Mouse (Mus musculus) Patski (cell line): ENCODE measurements at regions not wholly inside any gene's neighbourhood (a gene's known extent, or its start where the extent isn't known, plus 50 kb on each side); places are given as distances from the start of the nearest gene placed in this dataset.
A peak's percentile ranks its signal among the peaks of the same experiment; 100 is the strongest.

Experiments used
- ATAC-seq: fragments of 100-300 bp; one replicate; pipeline ENCODE4 v1.8.0; 2021
- CTCF ChIA-PET: fragments of 350-600 bp; sonication (Branson Sonifier 250); formaldehyde crosslinking; loops from one replicate; lab custom pipeline; 2022; ENCODE audit warnings: inconsistent platforms; lab: Charles Lee
- POLR2A ChIA-PET: fragments of 350-600 bp; sonication (Branson Sonifier 250); formaldehyde crosslinking; loops from one replicate; lab custom pipeline; 2022; ENCODE audit warnings: antibody characterized with exemption, inconsistent platforms; lab: Charles Lee
- DNase-seq: peaks from one replicate; pipeline ENCODE4 v3.0.0-alpha.2; 2011; ENCODE audit warnings: low read depth, low spot score
- H3K27me3 ChIP-seq: fragments of 371-371 bp; one replicate; pipeline ENCODE4 v1.5.1; 2021
- CTCF ChIP-seq: fragments of 100-300 bp; IDR thresholded peaks from one replicate; pipeline ENCODE4 v1.5.1; 2021
- in situ Hi-C: fragments of 300-500 bp; cut with MboI; formaldehyde crosslinking; loops from 3 replicates; pipeline ENCODE4 v1.11.1; 2018; ENCODE audit warnings: low pct_unique_long_range_greater_than_20kb, mixed read lengths

DNA sequence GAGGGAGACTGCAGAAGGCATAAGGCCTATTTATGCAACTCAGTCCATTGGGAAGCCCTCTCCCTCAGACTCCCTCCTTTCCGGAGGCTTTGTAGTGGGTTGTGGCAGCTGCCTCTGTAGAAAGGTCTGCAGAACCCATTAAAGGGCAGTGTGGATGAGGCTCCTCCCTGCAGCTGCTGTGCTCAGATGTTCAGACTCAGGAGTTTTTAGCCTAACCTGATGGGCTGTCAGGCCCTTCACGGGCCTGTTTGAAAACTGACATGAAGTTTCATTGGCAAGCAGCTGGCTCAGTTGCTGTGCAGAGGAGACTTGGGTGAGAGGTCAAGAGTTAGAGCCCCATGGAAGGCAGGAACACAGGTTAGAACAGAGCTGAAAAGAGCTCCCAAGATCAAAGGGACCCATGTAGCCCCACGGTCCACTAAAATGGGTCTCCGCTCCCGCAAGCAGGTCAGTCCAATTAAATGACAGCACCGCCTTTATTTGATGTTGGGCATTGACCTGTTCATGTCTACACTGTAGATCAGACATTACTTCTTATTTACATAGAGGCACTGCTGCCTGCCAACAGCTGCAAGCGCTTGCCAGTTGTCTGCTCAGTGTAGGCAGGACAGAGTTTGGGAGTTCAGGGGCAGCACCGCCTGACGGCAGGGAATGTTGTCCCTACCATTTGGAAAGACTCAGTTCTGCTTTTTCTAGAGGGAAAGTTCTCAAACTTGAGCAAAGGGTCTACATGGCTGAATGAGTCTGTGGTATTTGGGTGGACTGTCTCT lies 53.8 kb upstream of the Usp46 start:
- no peak for DNase-seq
- CTCF ChIA-PET, result interaction anchor here (1.0 to 4.2 kb wide), 3 partner anchors 11 to 117 kb away, joined by 3 to 18 read pairs (median 3); no protein-coding TSS in a partner anchor
- in situ Hi-C loops, result no loop called here
- H3K27me3 ChIP-seq, result no peaks in the 10 kb centered on the region
- no peak for TF ChIP-seq CTCF
- no peak for ATAC-seq
- POLR2A ChIA-PET, result no interaction called here

DNA sequence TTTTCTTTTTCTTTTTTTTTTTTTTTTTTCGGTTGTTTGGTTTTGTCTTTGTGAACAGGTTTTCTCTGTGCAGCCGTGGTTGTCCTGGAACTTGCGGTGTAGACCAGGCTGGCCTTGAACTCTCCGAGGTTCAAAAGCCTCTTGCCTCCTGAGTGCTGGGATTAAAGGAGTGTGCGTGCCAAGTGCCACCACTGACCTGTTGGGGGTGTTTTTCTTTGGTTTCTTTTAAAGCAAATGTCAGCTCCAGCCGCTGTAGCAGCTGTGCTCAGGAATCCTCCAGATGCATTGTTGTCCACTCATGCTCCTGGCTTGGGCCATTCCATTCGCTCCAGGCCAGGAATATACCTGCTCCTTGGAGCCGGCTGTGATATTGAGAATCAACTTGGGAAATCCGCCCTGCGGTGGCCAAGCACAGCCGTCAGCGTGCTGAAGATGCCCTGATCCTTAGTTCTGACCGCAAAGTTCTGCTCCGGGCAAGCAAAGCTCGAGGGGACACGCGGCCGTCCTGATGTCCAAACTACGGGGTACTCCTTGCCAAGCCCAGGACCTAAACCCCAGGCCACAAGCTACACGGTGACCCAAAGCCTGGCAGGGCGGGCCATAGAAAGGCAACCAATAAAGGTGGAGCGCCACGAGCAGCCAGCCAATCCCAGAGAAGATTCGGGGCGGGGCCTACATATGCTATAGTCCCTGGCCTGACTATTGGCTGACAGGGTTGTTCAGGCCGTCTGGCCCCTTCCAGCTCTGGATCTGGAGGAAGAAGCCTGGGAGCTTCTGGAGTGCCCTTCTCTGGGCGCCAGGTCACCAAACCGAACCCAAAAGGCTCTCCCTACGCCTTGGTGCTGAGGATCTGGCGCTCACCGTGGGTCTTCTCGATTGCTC lies 58.0 kb upstream of the Usp46 start:
- TF ChIP-seq CTCF, result no peak

DNA sequence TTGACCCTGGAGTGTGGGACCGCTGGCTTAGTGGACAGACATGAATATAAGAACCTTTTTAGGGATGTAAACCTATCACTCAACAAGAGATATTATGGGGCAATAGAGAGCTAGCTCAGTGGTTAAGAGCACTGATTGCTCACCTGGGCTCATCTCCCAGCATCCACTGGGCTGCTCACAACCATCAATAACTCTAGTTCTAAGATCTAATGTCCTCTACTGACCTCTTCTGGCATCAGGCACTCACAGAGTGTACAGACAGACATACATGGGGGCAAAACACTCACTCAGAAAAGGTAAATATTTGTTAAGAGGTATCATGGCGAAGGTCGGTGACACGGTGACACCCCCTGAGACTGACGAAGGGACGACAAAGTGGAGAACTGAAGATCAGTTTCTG lies 59.3 kb upstream of the Usp46 start:
- TF ChIP-seq CTCF, result no peak
- CTCF ChIA-PET, result no interaction called here
- DNase-seq (no peak), ATAC-seq (no peak)
- POLR2A ChIA-PET, result no interaction called here
- H3K27me3 ChIP-seq, result no peaks in the 10 kb centered on the region
- in situ Hi-C loops, result no loop called here

More for the DNA sequence above, 58.0 kb upstream of the Usp46 start:
- no peak for DNase-seq
- POLR2A ChIA-PET, result interaction anchor here (0.6 to 0.7 kb wide), 2 partner anchors 32 to 126 kb away, joined by 3 to 4 read pairs; no protein-coding TSS in a partner anchor
- in situ Hi-C loops, result no loop called here
- CTCF ChIA-PET, result interaction anchor here (1.4 kb wide), 1 partner anchor 21 kb away, joined by 3 read pairs; no protein-coding TSS in a partner anchor
- no peaks in the 10 kb centered on the region for H3K27me3 ChIP-seq
- ATAC-seq, result no peak

DNA sequence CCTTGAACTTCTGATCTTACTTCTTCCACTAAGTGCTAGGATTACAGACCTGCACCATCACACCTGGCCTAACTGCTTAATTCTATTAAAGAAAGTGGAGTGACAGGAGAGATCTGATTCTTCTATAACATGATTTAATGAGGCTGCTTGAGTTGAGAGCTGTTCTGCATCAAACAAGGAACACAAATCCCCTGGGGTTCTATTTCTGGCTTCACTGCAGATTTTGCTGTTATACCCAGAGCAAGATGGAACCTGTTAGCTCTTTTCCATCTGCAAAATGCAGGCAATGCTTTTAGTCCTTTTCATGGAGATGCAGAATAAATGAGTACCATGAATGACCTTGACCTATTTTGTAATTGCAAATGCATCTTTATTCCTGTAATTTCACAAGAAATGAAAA lies 61.4 kb upstream of the Usp46 start:
- no peaks in the 10 kb centered on the region for H3K27me3 ChIP-seq
- POLR2A ChIA-PET, result no interaction called here
- in situ Hi-C loops, result no loop called here
- CTCF ChIA-PET, result no interaction called here
- no peak for DNase-seq
- no peak for TF ChIP-seq CTCF
- no peak for ATAC-seq

DNA sequence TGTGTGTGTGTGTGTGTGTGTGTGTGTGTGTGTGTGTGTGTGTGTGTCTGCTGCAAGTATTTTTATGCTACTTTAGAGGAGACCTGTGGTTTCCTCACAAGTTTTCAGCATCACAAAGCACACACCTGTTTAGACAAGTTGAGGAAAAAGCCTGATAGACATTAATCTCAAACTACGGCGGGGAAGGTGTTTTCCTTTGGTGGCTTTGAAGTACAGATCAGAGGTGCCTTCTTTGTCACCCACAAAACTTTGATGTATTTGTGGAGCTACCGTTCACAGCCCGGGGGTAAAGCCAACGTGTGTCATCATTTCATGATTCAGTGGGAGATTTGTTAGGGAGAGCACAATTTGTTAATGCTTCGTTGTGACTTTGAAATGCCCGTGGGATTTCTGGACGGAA lies 62.4 kb upstream of the Rasl11b start:
- H3K27me3 ChIP-seq, result no peaks in the 10 kb centered on the region
- no peak for DNase-seq
- ChIA-PET CTCF (interaction anchor here (1.2 to 3.3 kb wide), 3 partner anchors 10 to 150 kb away, joined by 3 to 18 read pairs (median 5); no protein-coding TSS in a partner anchor), POLR2A (no interaction called here)
- no peak for ATAC-seq
- TF ChIP-seq CTCF, result no peak
- in situ Hi-C loops, result no loop called here

DNA sequence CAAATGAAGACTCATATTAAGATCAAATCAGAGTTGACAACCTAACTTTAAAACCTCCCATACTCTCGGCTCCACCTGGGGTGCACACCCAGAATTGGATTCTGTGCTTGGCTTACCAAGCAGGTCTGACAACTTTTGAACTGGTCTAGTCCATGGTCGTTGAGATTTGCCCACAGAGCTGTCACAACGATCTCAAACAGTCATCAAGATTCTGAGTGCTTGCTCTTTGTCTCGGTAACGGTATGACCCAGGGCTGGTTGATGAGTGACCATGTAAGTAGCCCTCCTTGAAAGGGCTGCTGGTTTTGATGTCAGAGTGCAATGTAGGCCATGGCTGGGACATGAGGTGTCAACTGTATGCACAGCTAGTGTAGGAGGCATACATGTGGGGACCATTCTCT lies 58.7 kb upstream of the Rasl11b start:
- CTCF ChIA-PET, result interaction anchor here (1.0 to 1.6 kb wide), 2 partner anchors 59 to 142 kb away, joined by 3 to 4 read pairs; no protein-coding TSS in a partner anchor
- in situ Hi-C loops, result no loop called here
- no peak for TF ChIP-seq CTCF
- ATAC-seq (no peak), DNase-seq (no peak)
- POLR2A ChIA-PET, result interaction anchor here (0.7 kb wide), 1 partner anchor 75 kb away, joined by 3 read pairs; no protein-coding TSS in a partner anchor
- H3K27me3 ChIP-seq, result no peaks in the 10 kb centered on the region

DNA sequence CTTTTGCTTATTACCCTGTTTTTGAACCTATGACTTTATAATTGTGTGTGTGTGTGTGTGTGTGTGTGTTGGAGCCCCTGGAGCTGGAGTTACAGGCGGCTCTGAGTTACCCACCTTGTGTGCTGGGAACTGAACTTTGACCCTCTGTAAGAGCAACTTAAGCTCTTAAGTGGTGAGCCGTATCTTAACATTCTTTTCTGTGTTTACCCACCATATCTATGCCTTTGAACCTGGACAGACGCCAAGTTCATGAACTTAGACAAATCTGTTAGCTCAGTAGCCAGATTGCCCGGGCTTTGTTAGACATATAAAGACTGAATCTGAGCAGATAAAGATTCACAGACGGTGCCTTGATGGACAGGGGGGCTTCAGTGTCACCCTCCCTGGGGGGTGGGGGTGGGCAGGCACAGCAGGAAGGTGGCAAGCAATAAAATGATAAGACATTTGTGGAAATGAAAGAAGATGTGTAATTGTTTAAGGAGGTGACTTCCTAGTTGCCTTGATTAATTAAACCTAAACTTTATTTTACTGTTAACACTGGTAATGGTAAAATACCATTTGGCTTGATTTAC lies 58.1 kb upstream of the Rasl11b start:
- no peak for ATAC-seq
- no peaks in the 10 kb centered on the region for H3K27me3 ChIP-seq
- POLR2A ChIA-PET, result interaction anchor here (0.7 kb wide), 1 partner anchor 74 kb away, joined by 3 read pairs; no protein-coding TSS in a partner anchor

DNA sequence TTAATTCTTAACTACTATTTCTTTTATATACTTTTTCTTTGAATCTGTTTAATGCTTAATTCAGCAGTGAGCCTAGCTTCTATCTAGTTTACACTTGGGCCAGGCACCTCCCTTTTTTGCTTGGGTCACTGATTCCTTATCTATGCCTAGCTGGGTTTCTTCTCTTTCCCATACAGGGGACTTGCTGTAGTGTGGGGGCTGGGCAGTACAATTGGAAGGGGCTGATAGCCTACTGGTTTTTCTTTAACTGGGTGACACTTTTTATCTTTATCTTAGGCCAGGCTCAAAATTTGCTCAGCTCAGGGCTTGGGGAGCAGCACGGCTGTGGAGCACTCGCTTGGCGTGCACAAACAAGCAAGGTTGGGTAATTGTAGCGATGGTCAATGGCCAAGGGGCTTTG lies 51.1 kb upstream of the Rasl11b start:
- POLR2A ChIA-PET, result no interaction called here
- CTCF ChIA-PET, result interaction anchor here (1.0 to 2.6 kb wide), 6 partner anchors 10 to 150 kb away, joined by 3 to 7 read pairs (median 4); no protein-coding TSS in a partner anchor
- TF ChIP-seq CTCF, result no peak
- in situ Hi-C loops, result no loop called here
- ATAC-seq (no peak), DNase-seq (no peak)
- H3K27me3 ChIP-seq, result no peaks in the 10 kb centered on the region

More for the DNA sequence above, 58.1 kb upstream of the Rasl11b start:
- in situ Hi-C loops, result no loop called here
- CTCF ChIA-PET, result interaction anchor here (1.0 to 1.6 kb wide), 2 partner anchors 59 to 141 kb away, joined by 3 to 4 read pairs; no protein-coding TSS in a partner anchor
- DNase-seq, result no peak
- no peak for TF ChIP-seq CTCF

DNA sequence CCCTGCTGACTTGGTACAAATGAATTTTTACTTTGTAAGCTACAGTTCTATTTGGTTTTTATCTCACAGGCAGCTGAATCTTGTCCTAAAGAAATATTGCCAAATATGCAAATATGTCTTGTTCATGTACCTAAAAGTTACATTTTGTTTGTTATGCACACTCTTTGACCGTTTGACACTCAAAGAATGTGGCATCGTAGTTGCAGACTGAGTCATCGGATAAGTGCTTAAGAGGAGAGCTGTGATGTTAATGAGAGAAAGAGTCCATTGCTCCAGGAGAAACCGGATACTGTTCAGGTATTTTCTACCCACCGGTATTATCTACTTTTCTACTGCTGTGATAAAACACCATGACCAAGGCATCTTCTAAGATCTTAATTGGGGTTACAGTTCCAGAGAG lies 50.3 kb upstream of the Rasl11b start:
- ATAC-seq, result peak; percentile 97
- POLR2A ChIA-PET, result no interaction called here
- in situ Hi-C loops, result no loop called here

More for the DNA sequence above, 50.3 kb upstream of the Rasl11b start:
- no peaks in the 10 kb centered on the region for H3K27me3 ChIP-seq
- no peak for DNase-seq
- CTCF ChIA-PET, result interaction anchor here (1.0 to 2.6 kb wide), 8 partner anchors 9 to 151 kb away, joined by 3 to 7 read pairs (median 3); no protein-coding TSS in a partner anchor
- TF ChIP-seq CTCF, result no peak
